Mouse (Mus musculus): Measurements from ENCODE around the gene 4933427D14Rik. TPM values are rescaled to one million over a fixed set of nuclear protein-coding genes. Genes with fewer than 3 reads are reported as not detected.

Gene 4933427D14Rik
- polyA plus RNA-seq, 1 experiment from 2014 or later, result 12.8 TPM

DNA sequence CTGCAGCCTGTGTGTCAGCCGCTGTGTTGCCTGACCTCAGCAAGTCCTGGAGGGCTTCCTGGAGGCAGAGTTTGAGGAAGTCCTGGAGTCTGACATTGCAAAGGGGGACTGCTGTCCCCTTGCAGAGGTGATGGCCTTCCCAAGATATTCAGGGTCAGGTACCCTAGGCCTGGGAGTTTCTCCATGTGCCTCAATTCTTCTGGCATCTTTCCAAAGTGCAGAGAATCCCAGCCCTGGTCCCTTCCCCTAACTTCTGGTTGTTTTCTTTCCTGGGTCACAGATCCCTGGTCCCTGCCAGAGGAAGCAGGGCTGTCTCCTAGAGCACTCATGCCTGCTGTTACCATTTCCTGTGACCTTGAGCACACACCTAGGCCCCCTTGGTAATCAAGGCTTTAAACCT lies 75.6 kb downstream of the 4933427D14Rik start:
- no peaks in the 10 kb centered on the region for H3K36me3 ChIP-seq (ENCODE audit: control insufficient read depth, insufficient read depth, low read length)
- H3K27me3 ChIP-seq (replicated peaks; ENCODE audit: control insufficient read depth, insufficient read depth, low read length), result peaks cover 23% of the 10 kb centered on the region
- H3K9me3 ChIP-seq (replicated peaks; ENCODE audit: control insufficient read depth, low read length), result no peaks in the 10 kb centered on the region
- peaks cover 14% of the 10 kb centered on the region; the same call in 1 of the 2 replicates for H3K4me1 ChIP-seq (ENCODE audit: control insufficient read depth, insufficient read depth, low read length)
- H3K4me2 ChIP-seq (ENCODE audit: low read length), result no peak overlapping the region
- DNase-seq (ENCODE audit: low spot score) (no peak), ATAC-seq (no peak)
- H3K9ac ChIP-seq (ENCODE audit: low read length), result no peak overlapping the region
- H3K27ac ChIP-seq (ENCODE audit: low read depth, low read length), result no peak overlapping the region
- 100% methylated on average over 1 of the region's 1 CpGs for WGBS
- no peak overlapping the region for H3K4me3 ChIP-seq (ENCODE audit: low read depth, low read length)

DNA sequence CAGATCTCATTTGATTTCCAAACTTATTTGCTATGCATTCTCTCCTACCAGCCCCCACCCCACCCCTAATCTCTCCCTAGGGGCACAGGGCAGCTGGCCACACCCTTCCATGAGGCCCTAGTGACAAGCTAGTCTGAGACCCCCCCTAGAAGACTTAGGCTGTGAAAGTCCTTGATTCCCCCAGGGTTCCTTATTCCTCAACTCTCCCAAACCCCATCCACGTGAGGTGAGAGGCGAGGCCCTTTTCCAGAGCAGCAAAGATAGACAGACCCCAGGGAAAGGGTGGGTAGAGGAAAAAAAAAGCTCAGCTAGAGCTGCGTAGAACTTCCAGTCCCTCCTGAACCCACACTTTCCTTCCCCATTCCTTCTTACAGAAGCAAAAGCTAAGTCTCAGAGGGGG lies 76.4 kb downstream of the 4933427D14Rik start:
- H3K4me2 ChIP-seq (ENCODE audit: low read length), result no peak overlapping the region
- peaks cover 17% of the 10 kb centered on the region; the same call in 1 of the 2 replicates for H3K27me3 ChIP-seq (replicated peaks; ENCODE audit: control insufficient read depth, insufficient read depth, low read length)
- 76% methylated on average over 3 of the region's 3 CpGs for WGBS
- no peaks in the 10 kb centered on the region for H3K36me3 ChIP-seq (ENCODE audit: control insufficient read depth, insufficient read depth, low read length)
- H3K9ac ChIP-seq (ENCODE audit: low read length), result no peak overlapping the region
- ATAC-seq, result no peak
- H3K9me3 ChIP-seq (replicated peaks; ENCODE audit: control insufficient read depth, low read length), result no peaks in the 10 kb centered on the region
- no peak for DNase-seq (ENCODE audit: low spot score)
- no peak overlapping the region for H3K4me3 ChIP-seq (ENCODE audit: low read depth, low read length)
- peaks cover 14% of the 10 kb centered on the region; the same call in 1 of the 2 replicates for H3K4me1 ChIP-seq (ENCODE audit: control insufficient read depth, insufficient read depth, low read length)
- no peak overlapping the region for H3K27ac ChIP-seq (ENCODE audit: low read depth, low read length)

DNA sequence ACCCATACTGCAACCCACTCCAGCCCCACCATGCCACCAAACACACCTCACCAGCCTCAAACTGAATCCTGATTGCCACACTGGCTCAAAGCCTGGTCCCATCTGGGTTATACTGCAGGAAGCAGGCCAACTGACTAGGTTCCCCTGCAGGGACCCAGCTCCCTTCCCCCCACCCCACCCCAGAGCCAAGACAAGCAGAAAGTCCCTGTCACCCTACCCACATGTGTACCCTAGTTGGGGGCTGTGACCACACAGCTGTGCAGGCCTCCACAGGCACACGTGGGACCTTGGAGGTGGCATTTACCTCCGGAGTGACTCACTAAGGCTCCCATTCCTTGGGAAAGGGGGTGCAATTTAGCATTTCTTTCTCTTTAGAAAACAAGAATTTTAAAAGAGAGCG lies 76.8 kb downstream of the 4933427D14Rik start:
- Histone ChIP-seq H3K27me3 (replicated peaks; ENCODE audit: control insufficient read depth, insufficient read depth, low read length) (peaks cover 17% of the 10 kb centered on the region; the same call in 1 of the 2 replicates), H3K9me3 (replicated peaks; ENCODE audit: control insufficient read depth, low read length) (no peaks in the 10 kb centered on the region), H3K4me3 (ENCODE audit: low read depth, low read length) (no peak overlapping the region), H3K4me2 (ENCODE audit: low read length) (no peak overlapping the region), H3K4me1 (ENCODE audit: control insufficient read depth, insufficient read depth, low read length) (peaks cover 14% of the 10 kb centered on the region; the same call in 1 of the 2 replicates), H3K27ac (ENCODE audit: low read depth, low read length) (no peak overlapping the region), H3K9ac (ENCODE audit: low read length) (no peak overlapping the region), H3K36me3 (ENCODE audit: control insufficient read depth, insufficient read depth, low read length) (no peaks in the 10 kb centered on the region)
- 65% methylated on average over 3 of the region's 3 CpGs for WGBS
- ATAC-seq, result 0 out of 2 replicates have a peak, but pooled peaks have one; percentile 21
- no peak for DNase-seq (ENCODE audit: low spot score)

DNA sequence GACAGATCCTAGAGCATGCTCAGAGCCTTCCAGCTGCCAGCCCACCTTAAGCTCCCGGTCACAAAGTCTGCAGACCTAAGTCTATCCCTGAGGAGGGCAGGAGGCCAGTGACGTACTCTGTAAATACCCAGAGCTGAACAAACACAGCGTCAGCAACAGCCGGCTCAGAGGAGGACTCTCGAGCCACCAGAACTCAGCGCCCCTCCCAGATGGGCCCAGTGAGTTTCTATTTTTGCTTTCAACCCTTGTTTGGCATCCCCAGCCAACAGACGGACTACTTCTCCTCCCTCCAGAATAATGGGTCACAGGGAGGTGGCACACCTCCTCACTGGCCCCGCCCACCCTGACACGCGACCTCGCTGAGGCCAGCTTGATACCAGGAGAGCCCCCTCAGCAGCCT lies 77.2 kb downstream of the 4933427D14Rik start:
- no peak overlapping the region for H3K4me3 ChIP-seq (ENCODE audit: low read depth, low read length)
- H3K27ac ChIP-seq (ENCODE audit: low read depth, low read length), result no peak overlapping the region
- no peaks in the 10 kb centered on the region for H3K9me3 ChIP-seq (replicated peaks; ENCODE audit: control insufficient read depth, low read length)
- no peak overlapping the region for H3K4me2 ChIP-seq (ENCODE audit: low read length)
- ATAC-seq, result no peak; the same call in 1 of the 2 replicates
- no peak for DNase-seq (ENCODE audit: low spot score)
- peaks cover 17% of the 10 kb centered on the region; the same call in 1 of the 2 replicates for H3K27me3 ChIP-seq (replicated peaks; ENCODE audit: control insufficient read depth, insufficient read depth, low read length)
- no peak overlapping the region for H3K9ac ChIP-seq (ENCODE audit: low read length)
- peaks cover 11% of the 10 kb centered on the region; the same call in 1 of the 2 replicates for H3K4me1 ChIP-seq (ENCODE audit: control insufficient read depth, insufficient read depth, low read length)
- WGBS, result 9% methylated on average over 11 of the region's 11 CpGs
- no peaks in the 10 kb centered on the region for H3K36me3 ChIP-seq (ENCODE audit: control insufficient read depth, insufficient read depth, low read length)

DNA sequence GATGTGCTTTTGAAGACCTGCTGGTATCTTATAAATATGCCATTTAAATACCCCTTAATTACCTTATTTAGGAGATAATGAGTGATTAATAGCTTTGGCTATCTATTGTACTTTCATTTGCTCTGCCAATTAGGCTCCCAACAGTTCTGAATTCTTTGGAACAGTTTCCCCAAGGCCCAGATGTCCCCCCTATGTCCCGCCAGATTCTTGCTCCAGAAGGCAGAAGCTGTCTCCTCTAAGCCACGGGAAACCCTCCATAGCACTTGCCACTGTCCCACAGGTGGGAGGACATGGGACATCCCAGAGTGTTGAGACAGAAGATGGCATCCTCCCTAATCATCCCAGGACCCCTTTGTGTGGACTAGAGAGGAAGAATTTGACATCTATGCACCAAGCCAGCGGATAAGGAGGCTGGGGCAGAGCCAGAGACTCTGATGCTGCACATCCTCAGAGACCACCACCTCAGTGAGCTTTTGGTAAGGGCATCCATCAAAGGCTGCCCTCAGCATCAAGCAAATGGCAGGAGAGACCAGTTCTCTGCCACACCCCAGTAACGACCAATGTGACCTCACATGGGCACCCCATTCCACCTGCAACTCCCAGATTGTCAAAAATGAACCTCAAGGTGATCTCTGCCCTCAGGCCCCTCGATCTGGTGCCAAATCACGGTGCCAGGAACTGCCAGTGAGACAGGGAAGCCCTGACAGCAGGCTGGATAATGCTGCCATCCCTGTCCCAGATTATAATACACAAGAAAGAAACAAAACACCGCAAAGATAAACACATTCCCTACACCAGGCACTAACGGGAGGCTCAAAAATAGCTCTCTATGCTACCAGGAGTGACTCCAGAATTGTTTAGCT lies 78.0 kb downstream of the 4933427D14Rik start:
- peaks cover 9% of the 10 kb centered on the region; the same call in 1 of the 2 replicates for H3K27me3 ChIP-seq (replicated peaks; ENCODE audit: control insufficient read depth, insufficient read depth, low read length)
- H3K9ac ChIP-seq (ENCODE audit: low read length), result no peak overlapping the region
- 59% methylated on average over 8 of the region's 8 CpGs for WGBS
- no peak overlapping the region for H3K27ac ChIP-seq (ENCODE audit: low read depth, low read length)
- H3K4me3 ChIP-seq (ENCODE audit: low read depth, low read length), result no peak overlapping the region
- no peak for ATAC-seq
- no peak overlapping the region for H3K4me2 ChIP-seq (ENCODE audit: low read length)
- no peaks in the 10 kb centered on the region for H3K9me3 ChIP-seq (replicated peaks; ENCODE audit: control insufficient read depth, low read length)
- H3K36me3 ChIP-seq (ENCODE audit: control insufficient read depth, insufficient read depth, low read length), result no peaks in the 10 kb centered on the region
- peak; percentile 52 for DNase-seq (ENCODE audit: low spot score)
- H3K4me1 ChIP-seq (ENCODE audit: control insufficient read depth, insufficient read depth, low read length), result peaks cover 9% of the 10 kb centered on the region; the same call in 1 of the 2 replicates

DNA sequence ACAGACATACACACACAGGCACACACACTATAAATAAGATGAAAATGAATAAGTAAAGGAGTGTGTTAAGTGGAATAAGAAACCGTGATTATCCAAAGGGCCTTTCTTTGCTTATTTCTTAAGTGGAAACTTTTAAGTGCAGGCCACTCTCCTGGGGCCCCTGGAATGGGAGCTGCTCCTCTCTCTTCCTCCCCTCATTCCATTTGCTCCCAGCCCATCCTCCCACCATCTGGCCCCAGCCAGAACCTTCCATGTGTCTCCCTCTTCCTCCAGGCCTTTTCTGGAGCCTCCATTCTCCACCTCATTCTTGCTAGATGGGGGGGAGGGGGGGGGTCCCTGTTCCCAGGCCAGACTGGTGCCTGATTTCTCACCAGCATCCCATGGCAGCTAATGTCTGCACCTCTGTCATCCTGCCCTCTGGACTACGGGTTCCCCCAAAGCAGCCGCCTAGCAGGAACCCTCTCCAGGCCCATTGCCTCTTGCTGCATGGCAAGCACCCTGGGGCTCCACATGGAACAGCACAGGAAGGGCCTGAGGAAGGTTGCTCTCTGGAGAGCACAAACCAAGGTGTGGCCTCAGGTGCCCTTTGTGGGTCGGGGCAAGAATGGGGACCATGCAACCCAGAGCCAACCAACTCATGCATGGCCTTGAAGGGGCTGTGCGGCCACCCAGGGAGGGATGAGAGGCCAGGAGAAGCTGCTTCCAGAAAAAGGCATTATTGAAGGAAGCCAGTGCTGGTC lies 79.6 kb downstream of the 4933427D14Rik start:
- DNase-seq (ENCODE audit: low spot score) (no peak), ATAC-seq (no peak)
- no peak overlapping the region for H3K4me3 ChIP-seq (ENCODE audit: low read depth, low read length)
- H3K4me1 ChIP-seq (ENCODE audit: control insufficient read depth, insufficient read depth, low read length), result peaks cover 8% of the 10 kb centered on the region; the same call in 1 of the 2 replicates
- H3K27ac ChIP-seq (ENCODE audit: low read depth, low read length), result no peak overlapping the region
- H3K4me2 ChIP-seq (ENCODE audit: low read length), result no peak overlapping the region
- no peaks in the 10 kb centered on the region for H3K36me3 ChIP-seq (ENCODE audit: control insufficient read depth, insufficient read depth, low read length)
- no peaks in the 10 kb centered on the region for H3K27me3 ChIP-seq (replicated peaks; ENCODE audit: control insufficient read depth, insufficient read depth, low read length)
- no peak overlapping the region for H3K9ac ChIP-seq (ENCODE audit: low read length)
- WGBS, result 83% methylated on average over 5 of the region's 5 CpGs
- no peaks in the 10 kb centered on the region for H3K9me3 ChIP-seq (replicated peaks; ENCODE audit: control insufficient read depth, low read length)

DNA sequence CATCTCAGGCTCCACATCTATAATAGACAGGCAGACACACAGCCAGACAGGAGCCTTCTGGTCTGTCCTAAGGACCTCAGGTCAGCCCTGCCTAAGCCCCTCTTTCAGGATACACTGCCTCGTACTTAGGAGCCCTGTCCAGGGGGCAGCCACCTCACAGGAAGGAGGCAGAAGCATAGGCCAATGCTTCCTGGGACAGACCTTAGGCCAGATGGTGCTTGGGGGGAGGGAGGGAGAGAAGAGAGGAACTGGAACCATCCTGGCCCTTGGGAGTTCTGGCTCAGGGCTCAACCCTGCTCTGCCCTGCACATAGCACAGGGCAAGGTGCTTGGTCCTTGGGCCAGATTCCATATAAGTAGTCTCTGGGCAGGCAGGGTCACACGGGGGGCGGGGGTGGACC lies 81.5 kb downstream of the 4933427D14Rik start:
- ATAC-seq, result no peak
- Histone ChIP-seq H3K9ac (ENCODE audit: low read length) (no peak overlapping the region), H3K9me3 (replicated peaks; ENCODE audit: control insufficient read depth, low read length) (no peaks in the 10 kb centered on the region), H3K36me3 (ENCODE audit: control insufficient read depth, insufficient read depth, low read length) (no peaks in the 10 kb centered on the region), H3K4me2 (ENCODE audit: low read length) (no peak overlapping the region), H3K4me1 (ENCODE audit: control insufficient read depth, insufficient read depth, low read length) (no peaks in the 10 kb centered on the region; the same call in 1 of the 2 replicates), H3K27me3 (replicated peaks; ENCODE audit: control insufficient read depth, insufficient read depth, low read length) (no peaks in the 10 kb centered on the region), H3K4me3 (ENCODE audit: low read depth, low read length) (no peak overlapping the region), H3K27ac (ENCODE audit: low read depth, low read length) (no peak overlapping the region)
- no peak for DNase-seq (ENCODE audit: low spot score)
- WGBS, result 76% methylated on average over 3 of the region's 3 CpGs

DNA sequence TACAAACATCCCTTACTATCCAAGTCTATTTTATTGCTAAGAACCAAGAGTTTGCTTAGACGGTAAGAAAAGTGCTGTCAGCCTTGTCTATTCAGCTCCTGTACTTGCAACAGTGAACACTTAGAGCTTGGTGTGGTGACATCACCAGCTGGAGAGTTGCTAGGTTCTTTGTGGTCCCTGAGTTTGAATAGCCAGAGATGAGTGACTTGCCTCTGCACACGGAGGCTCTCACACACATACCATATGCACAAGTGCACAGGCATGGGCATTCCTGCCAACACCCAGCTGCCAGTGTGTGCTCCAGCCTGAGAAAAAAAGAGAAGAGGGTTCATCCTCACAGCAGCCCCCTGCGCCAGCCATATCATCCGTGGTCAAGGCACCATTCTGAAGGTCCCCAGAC lies 83.7 kb downstream of the 4933427D14Rik start:
- no peak overlapping the region for H3K4me2 ChIP-seq (ENCODE audit: low read length)
- no peak overlapping the region for H3K4me3 ChIP-seq (ENCODE audit: low read depth, low read length)
- no peaks in the 10 kb centered on the region for H3K36me3 ChIP-seq (ENCODE audit: control insufficient read depth, insufficient read depth, low read length)
- DNase-seq (ENCODE audit: low spot score), result no peak
- H3K27ac ChIP-seq (ENCODE audit: low read depth, low read length), result no peak overlapping the region
- H3K27me3 ChIP-seq (replicated peaks; ENCODE audit: control insufficient read depth, insufficient read depth, low read length), result no peaks in the 10 kb centered on the region
- H3K4me1 ChIP-seq (ENCODE audit: control insufficient read depth, insufficient read depth, low read length), result no peaks in the 10 kb centered on the region; the same call in 1 of the 2 replicates
- no peaks in the 10 kb centered on the region for H3K9me3 ChIP-seq (replicated peaks; ENCODE audit: control insufficient read depth, low read length)
- WGBS, result 60% methylated on average over 4 of the region's 4 CpGs
- no peak overlapping the region for H3K9ac ChIP-seq (ENCODE audit: low read length)
- ATAC-seq, result no peak

Measured in forebrain, embryonic 14.5 days (tissue).